Mouse (Mus musculus) small intestine, adult 10 weeks (tissue): ENCODE measurements around the gene Olfr619. TPM values are rescaled to one million over a fixed set of nuclear protein-coding genes. Genes with fewer than 3 reads are reported as not detected.

Experiments
- polyA plus RNA-seq: library from polyadenylated mRNA; stranded (reverse); fragments of 350-450 nt; fragmentation: Illumina TruSeq; extraction: RNeasy Lipid Tissue Mini Kit (QIAGEN cat#74804); gene quantifications from one replicate; pipeline ENCODE4 v1.2.3, GENCODE M21; 2014; ENCODE audit warnings: low replicate concordance

Gene Olfr619
- not detected for polyA plus RNA-seq

DNA sequence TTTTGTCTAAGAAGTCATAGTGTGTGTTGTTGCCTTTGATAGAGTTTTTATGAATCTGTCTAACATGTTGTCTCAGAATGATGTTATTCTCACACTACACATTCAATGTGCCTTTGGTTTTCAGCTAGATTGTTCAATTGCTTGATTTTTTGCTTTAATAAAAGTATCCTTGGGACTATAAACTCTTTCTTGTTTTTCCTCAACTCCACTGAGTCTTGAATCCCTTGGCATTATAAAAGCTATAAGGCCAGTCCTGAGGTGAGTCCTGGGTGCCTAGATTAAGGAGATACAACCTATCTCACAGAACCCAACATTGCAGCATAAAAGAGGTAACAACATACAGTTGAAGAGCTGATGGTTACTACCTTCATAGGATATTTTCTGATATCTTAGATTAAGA, at the start of gene Olfr619:
Gene Olfr619 (plus strand): TSS at position 301 of the 400 bp plus-strand sequence.

DNA sequence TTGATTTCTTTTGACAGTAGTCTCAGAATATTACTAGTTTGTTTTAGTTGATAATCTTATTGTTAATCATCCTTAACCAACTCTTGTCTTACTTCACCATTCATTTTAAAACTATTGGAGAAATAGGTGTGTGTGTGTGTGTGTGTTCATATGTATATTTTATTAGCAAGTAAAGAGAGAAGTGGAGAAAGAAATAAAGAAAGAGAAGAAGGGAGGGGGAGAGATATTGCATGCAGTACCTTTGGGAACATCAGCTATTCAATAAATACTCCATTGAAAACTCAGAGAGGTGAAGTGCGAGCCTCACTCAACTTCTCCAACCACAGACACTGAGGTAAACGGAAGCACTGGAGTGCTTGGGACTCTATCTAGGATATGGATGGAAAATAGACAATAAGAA, 44.6 kb upstream of the Olfr619 start, which contains the start of gene Olfr615:
Gene Olfr615 (plus strand): TSS at position 301 of the 400 bp plus-strand sequence.

DNA sequence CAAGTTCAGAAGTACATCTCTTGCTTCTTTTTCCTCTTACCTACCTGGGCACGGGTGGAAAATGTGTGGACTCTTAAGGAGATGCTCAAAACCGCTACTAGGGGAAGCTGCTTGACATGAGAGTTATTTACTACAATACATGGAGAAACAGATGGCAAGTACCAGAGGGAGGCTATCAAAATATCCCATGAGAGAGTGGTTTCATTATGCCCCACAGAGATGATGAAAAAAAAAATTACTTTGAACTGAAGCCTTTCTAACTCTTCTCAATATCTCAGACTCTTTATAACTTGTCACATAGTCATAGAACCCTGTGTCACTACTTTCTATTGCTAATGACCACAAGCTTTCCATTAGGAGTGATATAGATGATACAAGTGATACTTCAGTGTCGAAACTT, 31.3 kb upstream of the Olfr619 start, which contains the start of gene Olfr616:
Gene Olfr616 (minus strand): TSS at position 101 of the 400 bp plus-strand sequence.

DNA sequence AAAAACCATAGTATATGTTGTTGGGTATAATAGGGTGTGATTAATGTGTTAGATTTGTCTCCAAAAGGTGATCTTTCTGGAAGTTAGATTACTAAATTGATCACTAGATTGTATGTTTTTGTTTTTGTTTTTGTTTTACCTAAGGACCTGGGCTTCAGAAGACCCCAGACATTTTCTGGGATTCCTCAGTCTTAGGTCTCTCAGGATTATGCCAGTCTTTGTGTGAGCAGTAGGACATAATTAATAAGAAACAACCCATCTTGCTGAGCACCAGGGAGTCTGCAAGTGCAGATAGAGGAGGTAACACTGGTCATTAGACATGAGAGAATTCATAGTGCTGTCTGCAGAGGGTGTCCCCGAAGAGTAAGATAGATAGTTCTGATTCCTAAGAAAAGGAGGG, 27.6 kb upstream of the Olfr619 start, which contains the start of gene Olfr617:
Gene Olfr617 (plus strand): TSS at position 301 of the 400 bp plus-strand sequence.

DNA sequence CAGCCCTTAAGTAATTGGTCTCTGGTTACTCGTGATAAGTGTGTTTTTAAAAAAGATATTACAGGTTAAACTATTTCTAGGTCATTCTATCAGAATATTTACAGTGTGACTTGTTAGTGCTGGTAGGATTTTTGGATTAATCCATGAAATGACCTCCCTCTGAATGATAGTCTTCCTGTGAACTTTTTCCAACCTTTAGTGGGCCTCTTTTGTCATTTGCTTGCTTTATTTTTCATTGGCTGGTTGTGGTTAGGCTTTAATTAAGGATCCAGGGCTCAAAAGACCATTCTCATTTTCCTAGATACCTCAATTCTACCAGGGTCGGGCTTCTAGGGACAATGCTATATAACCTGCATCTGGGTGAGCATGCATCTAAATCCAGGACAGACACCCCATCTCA, 10.6 kb upstream of the Olfr619 start, which contains the start of gene Olfr618:
Gene Olfr618 (plus strand): TSS at position 301 of the 400 bp plus-strand sequence.

DNA sequence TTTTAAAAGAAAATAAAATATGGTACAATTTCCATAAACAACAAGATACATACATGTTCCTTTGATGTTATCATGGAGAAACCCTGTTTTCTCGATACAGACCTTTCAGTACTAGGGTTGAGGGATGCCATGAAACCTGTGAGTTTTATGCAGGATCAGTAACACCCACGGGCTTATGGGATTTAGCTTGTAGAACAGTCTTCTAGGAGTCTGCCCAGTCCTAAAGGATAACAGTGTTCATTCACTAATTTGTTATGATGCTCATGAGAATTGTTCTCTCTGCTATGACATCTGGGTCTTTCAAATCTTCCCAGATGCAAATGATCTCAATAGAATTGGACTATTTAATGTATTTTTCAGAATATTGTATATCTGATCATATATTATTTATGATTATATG, 12.1 kb downstream of the Olfr619 start, which contains the start of gene Olfr620:
Gene Olfr620 (minus strand): TSS at position 101 of the 400 bp plus-strand sequence.

DNA sequence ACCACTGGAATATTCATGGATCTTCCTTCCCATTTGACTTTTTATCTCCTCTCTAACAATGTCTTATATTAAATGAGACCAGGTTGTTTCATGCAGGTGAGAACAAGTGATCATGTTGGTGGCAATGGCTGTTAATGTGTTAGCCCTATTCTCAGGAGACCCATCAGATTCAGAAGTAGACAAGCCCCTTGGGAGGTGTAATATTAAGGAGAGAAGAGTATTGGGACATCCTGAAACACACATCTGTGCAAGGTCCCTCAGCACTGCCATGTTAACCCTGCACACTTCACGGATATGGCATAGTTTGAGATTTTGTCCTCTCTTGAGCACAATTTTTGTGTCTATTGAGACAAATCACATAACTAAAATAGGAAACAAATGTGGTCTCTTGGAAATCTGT, 42.2 kb downstream of the Olfr619 start, which contains the start of gene Olfr622:
Gene Olfr622 (minus strand): TSS at position 101 of the 400 bp plus-strand sequence.

Other genes starting within 250 kb of the Olfr619 start
- not detected for gene Olfr601, start 237.9 kb upstream of the Olfr619 start, polyA plus RNA-seq
- not detected for gene Olfr603, start 214.4 kb upstream of the Olfr619 start, polyA plus RNA-seq
- gene Usp17lc, start 185.5 kb upstream of the Olfr619 start, polyA plus RNA-seq = not detected
- not detected for gene Olfr605, start 155.1 kb upstream of the Olfr619 start, polyA plus RNA-seq
- not detected for gene Olfr606, start 151.5 kb upstream of the Olfr619 start, polyA plus RNA-seq
- not detected for gene Olfr607, start 136.4 kb upstream of the Olfr619 start, polyA plus RNA-seq
- gene Olfr608, start 130.7 kb upstream of the Olfr619 start, polyA plus RNA-seq = not detected
- not detected for gene Olfr609, start 102.5 kb upstream of the Olfr619 start, polyA plus RNA-seq
- not detected for gene Olfr610, start 88.5 kb upstream of the Olfr619 start, polyA plus RNA-seq
- not detected for gene Olfr611, start 79.7 kb upstream of the Olfr619 start, polyA plus RNA-seq
- not detected for gene Olfr612, start 57.9 kb upstream of the Olfr619 start, polyA plus RNA-seq
- gene Olfr613, start 52.5 kb upstream of the Olfr619 start, polyA plus RNA-seq = not detected
- not detected for gene Olfr615, start 44.5 kb upstream of the Olfr619 start, polyA plus RNA-seq
- not detected for gene Olfr616, start 31.4 kb upstream of the Olfr619 start, polyA plus RNA-seq
- not detected for gene Olfr617, start 27.5 kb upstream of the Olfr619 start, polyA plus RNA-seq
- not detected for gene Olfr618, start 10.5 kb upstream of the Olfr619 start, polyA plus RNA-seq
- not detected for gene Olfr620, start 12.0 kb downstream of the Olfr619 start, polyA plus RNA-seq
- not detected for gene Olfr622, start 42.1 kb downstream of the Olfr619 start, polyA plus RNA-seq
- gene Olfr623, start 63.1 kb downstream of the Olfr619 start, polyA plus RNA-seq = not detected
- gene Olfr624, start 70.6 kb downstream of the Olfr619 start, polyA plus RNA-seq = 0.78 TPM
- gene Olfr625-ps1, start 82.1 kb downstream of the Olfr619 start, polyA plus RNA-seq = not detected
- not detected for gene Olfr243, start 114.1 kb downstream of the Olfr619 start, polyA plus RNA-seq
- gene Olfr628, start 129.8 kb downstream of the Olfr619 start, polyA plus RNA-seq = not detected
- not detected for gene Olfr629, start 144.4 kb downstream of the Olfr619 start, polyA plus RNA-seq
- gene Olfr630, start 156.8 kb downstream of the Olfr619 start, polyA plus RNA-seq = not detected
- gene Olfr69, start 171.0 kb downstream of the Olfr619 start, polyA plus RNA-seq = not detected
- gene Olfr68, start 179.1 kb downstream of the Olfr619 start, polyA plus RNA-seq = not detected
- not detected for gene Olfr67, start 191.2 kb downstream of the Olfr619 start, polyA plus RNA-seq
- gene Hbb-bt, start 213.4 kb downstream of the Olfr619 start, polyA plus RNA-seq = 1.4 TPM
- 17.2 TPM for gene Hbb-bs, start 227.5 kb downstream of the Olfr619 start, polyA plus RNA-seq
- gene Hbb-bh2, start 239.9 kb downstream of the Olfr619 start, polyA plus RNA-seq = not detected
- gene Hbb-bh1, start 242.6 kb downstream of the Olfr619 start, polyA plus RNA-seq = not detected